Mouse (Mus musculus): Measurements from ENCODE around the gene Cldn5.

DNA sequence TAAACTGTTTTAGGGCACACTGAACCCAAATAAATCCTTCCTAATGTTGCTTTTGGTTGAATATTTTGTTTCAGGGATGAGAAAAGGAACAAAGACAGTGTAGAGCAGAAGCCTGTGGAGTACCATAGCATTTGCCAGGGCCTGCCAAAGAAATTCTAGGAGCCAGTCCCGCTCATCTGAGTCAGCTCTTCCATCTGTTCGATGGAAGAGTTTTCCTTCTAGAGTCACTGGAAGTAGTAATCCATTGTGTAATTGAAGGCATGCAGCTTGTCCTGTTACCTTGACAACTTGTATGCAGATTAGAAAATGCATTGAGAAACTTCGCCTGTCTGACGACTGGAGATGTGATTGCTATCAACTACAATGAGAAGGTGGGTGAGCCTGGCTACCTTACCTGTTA is 46.3 kb downstream of the Cldn5 start:
- TF ChIP-seq CTCF (IDR thresholded peaks at IDR 0.05; ENCODE audit: low read depth) (no peak), EP300 (IDR thresholded peaks at IDR 0.05; ENCODE audit: low read depth) (no peak)

All from liver, embryonic 14.5 days (tissue).